Mouse (Mus musculus): ENCODE measurements around the gene Prkce. TPM values are rescaled to one million over a fixed set of nuclear protein-coding genes. Genes with fewer than 3 reads are reported as not detected.

The Prkce gene
- polyA plus RNA-seq, 1 experiment: 5.0 TPM

DNA sequence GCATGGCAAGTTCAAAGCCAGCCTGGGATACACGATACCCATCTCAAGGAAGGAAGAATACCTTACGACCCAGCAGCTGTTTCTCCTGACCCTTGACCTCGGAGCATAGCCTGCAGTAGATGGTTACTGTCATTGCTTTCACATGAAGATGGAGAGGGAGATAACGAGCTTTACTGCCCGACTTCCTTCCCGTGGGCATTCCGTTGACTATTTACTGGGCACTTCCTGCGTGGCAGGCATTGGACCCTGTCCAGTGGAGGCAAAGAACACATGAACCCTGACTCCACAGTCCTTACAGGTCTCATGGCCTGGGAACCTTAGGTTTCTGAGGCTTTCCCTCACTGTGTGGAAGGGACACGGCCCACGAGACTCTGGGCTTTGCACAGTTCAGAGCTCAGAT lies 311.8 kb downstream of the Prkce start:
- TF ChIP-seq GATA1 (IDR thresholded peaks at IDR 0.05; ENCODE audit: low read length): no peak

DNA sequence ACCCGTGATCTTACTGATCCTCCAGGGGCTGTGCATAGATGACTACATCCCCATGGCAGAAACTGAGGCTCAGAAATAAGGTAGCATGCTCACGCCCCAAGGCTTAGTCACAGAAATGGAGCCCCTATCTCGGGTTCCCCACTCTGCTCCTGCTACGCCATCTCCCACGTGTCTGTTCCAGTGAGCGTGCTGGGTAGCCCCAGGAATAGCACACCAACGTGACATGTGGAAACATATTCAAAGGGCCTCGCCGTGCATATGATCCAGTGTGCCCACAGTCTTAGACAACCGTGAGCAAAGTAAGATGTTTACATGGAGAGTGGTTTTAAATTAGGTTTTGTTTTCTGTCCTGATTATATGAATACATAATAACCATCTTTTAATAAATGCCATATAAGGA lies 315.1 kb downstream of the Prkce start:
- TF ChIP-seq GATA1 (IDR thresholded peaks at IDR 0.05; ENCODE audit: low read length): no peak

DNA sequence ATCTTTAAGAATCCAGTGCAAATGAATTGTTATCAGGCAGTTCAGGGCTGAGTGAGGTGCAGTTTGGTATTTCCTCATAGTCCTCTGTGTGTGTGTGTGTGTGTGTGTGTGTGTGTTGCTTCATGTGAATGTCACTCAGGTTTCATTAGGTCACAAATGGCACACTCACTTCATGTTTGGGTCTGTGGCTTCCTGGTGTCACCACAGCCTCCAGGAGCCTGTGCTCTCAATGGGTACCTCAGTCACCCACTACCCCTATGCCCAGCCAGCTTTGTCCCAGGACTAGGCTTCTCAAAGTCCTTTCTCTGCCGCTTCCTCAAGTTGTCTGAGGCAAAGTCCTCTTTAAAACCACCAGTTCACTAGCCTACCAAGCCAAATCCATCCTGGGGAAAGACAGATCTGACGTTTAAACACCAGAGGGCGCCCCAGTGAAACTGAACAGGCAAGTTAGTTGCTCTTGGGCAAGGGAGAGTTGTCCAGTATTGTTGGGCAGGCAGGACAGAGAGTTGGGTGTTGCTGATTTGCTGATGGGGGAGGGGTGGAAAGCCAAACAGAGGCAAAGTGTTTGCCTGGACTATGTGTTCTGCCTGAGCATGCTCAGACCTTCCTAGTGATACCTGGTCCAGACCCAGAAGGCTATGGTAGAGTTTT lies 316.6 kb downstream of the Prkce start:
- TF ChIP-seq GATA1 (IDR thresholded peaks at IDR 0.05; ENCODE audit: low read length): no peak

DNA sequence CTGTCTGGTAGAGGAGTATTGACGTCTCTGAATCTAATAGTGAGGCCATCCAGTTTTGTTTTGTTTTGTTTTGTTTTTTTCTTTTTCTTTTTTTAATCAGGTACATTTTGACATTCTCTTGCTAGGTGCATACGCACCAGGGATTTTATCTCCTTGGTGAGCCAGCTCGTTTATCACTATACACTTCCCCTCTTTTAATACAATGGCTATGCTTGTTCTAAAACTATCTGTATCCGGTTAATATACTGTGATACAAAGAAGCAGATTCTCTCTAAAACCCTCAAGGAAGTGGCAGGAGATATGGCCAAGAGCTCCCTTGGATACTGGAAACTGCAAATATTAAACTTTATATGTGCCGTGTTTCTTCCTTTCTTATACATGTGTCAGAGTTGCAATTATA lies 319.1 kb downstream of the Prkce start:
- TF ChIP-seq GATA1 (IDR thresholded peaks at IDR 0.05; ENCODE audit: low read length): no peak

DNA sequence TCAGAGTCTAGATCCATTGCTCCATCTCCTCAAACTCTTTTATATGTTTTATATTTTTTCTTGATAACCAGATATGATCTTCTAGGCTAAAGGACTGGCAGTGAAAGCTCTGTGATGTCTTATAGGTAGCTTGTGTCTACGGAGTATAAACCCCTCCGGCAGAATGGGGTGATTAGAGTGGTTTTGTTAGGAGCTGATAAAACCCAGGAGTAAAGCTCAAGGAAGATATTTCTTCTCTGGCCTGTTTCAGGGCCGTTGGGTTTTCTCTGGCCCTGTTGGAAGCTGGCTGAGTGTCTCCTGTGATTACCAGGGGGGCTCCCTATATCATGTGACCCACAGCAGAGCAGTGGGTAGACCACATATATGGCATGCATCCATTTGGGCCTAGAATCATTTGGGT lies 319.9 kb downstream of the Prkce start:
- TF ChIP-seq GATA1 (IDR thresholded peaks at IDR 0.05; ENCODE audit: low read length): no peak

DNA sequence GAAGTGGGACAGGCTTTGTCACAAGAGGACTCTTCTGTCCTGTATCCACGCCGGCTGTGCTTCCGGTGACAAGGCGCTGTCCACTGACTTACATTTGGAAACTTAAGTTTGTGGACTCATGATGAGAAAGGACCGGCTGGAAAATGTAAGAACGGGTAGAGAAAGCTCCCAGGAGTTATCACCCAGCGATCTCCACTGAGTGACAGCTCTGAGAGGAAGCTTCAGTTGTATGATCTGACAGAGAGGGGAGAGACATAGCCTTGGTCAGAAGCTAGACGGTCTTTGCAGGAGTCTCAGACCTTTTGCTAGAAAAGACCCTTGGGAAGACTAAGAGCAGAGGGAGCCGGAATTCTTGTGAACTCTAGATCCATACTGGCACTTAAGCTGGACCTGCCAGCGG lies 322.2 kb downstream of the Prkce start:
- TF ChIP-seq GATA1 (IDR thresholded peaks at IDR 0.05; ENCODE audit: low read length): no peak

DNA sequence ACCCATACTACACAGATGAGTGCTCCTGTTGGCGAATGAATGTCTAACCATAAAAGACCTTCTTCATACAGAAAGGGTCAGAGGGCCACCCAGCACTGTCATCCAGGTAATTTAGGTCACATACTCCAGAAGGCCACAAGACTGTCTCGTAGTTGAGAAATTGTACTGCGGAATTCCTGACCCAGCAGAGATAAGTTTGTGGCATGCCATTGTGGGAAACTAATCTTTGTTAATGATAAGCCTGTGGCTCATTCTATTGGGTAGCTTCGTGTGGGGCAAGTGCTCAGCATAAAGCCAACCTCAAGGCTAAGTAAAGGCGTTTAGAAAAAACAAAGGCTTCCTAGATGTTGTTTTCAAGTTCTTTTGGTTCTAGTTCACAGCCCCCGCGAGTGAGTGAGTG lies 324.8 kb downstream of the Prkce start:
- TF ChIP-seq GATA1 (IDR thresholded peaks at IDR 0.05; ENCODE audit: low read length): peak; percentile 35

DNA sequence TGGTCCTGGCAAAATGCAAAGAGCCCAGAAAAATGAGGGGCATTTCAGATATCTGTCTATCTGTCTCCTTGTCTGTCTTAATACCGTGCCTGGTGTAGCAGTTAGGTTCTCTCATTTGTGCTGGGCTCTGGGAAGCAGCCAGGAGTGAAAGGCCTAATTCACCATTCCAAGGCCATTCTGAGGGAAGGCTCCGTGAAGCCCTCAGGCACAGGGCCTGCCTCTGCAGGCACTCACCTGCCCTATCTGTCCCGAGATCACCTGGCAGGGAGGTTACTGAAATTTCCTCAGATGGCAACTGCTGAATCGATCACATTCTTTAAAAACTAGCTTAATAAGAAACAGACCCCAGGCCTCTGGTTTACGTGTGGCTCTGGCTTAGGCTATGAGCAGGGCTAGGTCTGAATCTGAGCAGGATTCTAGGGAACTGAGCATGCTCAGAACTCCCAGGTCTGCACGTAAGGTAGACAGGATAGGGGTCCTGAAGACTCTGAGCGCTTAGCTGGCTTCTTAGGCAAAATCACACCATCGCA lies 326.4 kb downstream of the Prkce start:
- TF ChIP-seq GATA1 (IDR thresholded peaks at IDR 0.05; ENCODE audit: low read length): no peak

DNA sequence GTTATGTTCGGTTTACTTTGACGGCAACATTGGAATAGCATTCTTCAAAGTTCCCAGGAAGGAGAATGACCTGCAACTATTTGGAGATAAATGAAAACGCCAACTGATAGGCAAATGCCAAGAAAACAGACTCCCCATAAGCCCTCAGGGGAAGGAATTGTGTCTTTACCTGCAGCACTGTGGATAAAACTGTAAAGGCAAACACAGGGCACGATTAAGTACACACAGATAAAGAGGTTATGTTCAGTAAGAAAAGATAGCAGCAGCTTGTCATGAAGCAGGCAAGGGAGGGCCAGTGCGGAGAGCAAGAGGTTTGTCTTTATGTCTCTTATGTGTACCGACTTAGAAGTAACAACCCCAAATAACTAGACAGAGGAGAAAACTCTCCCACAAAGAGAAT lies 326.9 kb downstream of the Prkce start:
- TF ChIP-seq GATA1 (IDR thresholded peaks at IDR 0.05; ENCODE audit: low read length): no peak

DNA sequence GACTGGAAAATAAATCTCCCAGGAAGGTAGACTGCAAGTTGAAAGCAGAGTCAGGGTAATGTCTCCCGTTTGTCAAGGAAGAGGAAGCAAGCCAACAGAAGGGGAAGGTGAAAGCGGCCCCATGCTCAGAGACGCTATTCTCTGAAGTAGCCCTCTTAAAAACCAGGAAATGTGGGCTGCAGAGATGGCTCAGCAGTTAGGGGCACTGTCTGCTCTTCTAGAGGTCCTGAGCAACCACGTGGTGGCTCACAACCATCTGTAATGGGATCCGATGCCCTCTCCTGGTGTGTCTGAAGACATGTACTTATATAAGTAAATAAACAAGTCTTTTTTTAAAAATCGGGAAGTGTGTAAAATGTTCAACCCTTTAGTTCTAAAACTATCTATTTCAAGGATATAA lies 327.3 kb downstream of the Prkce start:
- no peak for TF ChIP-seq GATA1 (IDR thresholded peaks at IDR 0.05; ENCODE audit: low read length)

DNA sequence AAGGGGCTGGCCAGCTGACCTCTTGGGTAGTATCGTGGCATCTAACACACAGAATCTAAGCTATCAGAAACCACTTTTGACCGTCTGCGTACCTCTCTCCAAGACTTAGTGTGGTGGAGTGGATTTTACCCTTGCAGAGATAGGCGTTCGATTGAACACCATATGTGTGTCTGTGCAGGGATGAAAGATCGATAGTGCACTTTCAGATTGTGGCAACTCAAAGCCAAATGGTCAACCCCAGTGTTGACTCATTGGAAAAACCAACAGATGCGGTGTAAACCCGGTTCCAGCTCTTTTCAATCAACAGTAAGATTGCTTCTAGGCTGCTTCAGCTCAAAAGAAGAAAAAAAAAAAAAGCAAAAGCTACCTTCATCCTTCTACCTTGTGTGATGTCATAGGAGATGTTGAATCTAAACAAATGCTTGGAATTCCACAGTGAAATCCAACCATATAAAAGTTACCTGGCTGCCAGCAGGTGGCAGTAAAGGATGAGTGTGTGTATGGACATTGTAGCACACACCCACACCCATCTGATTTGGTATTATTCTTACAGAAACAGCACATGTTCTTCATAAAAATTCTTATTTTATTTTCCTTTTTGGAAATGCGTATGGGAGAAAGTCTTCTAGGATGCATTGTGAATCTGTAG lies 328.7 kb downstream of the Prkce start:
- TF ChIP-seq GATA1 (IDR thresholded peaks at IDR 0.05; ENCODE audit: low read length): no peak

DNA sequence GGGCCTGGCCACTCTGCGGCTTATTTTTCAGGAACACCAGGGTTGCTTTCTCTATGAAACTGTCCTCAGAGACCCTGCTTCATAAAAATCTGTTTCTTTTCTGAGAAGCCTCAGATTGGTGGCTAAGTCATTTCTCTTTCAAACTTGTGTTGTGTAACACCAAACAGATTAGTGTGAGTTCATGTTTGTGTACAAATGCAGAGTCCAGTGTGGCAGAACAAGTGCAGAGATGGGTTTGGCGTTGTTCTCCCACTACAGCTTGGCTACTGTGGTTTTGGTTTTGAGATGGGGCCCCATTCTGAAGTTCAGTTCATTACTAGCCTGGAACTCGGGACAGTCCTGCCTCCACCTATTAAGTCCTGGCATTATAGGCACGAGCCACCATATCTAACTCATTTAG lies 329.7 kb downstream of the Prkce start:
- TF ChIP-seq GATA1 (IDR thresholded peaks at IDR 0.05; ENCODE audit: low read length): no peak

DNA sequence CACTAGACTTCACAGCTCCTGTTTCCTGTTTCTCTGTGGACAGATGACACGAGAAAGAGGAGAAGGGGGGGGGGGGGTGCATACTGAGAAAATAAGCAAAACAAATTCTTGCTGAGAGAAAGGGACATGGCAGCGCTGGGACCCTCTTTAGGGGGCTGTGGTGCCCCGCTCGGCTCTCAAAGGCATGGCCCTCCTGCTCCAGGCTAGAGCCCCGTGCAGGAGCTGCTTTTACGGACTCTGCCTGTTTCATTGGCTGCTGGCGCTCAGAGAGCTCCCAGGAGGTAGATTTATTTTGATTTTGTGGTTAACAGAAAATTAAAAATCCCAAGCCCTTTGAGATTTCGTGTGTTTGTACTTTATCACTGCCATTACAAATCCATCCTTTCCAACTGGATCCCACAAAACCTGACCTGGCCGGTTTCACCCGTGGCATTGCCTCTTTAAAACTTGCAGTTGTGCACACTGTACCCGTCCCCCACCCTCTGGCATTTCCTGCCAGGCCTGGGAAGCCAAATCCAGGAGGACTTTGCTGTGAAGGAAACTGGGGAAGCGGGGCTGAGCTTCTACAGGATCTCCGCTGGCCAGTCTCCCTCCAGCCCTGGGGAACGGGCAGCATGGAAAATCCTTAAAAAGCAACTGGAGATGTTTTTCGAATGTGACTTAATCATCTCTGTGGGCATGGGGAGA lies 331.9 kb downstream of the Prkce start:
- TF ChIP-seq GATA1 (IDR thresholded peaks at IDR 0.05; ENCODE audit: low read length): no peak

DNA sequence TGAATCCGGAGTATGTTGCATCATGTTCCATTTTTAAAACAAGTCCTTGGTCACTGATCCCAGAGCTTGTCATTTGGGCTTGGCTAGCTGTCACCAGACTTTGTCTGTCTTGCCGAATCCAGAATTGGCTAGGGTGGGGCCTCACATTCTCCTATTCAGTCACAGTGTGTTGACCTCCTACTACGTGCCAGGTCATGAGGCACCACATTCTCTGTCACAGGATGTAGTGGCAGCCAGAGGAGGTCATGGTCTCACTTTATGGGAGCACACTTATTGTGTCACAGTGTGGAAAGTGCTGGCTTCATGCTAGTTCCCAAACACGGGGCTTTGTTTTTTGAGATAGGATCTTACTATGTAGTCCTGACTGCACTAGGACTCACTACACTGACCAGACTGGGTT lies 333.8 kb downstream of the Prkce start:
- no peak for TF ChIP-seq GATA1 (IDR thresholded peaks at IDR 0.05; ENCODE audit: low read length)

DNA sequence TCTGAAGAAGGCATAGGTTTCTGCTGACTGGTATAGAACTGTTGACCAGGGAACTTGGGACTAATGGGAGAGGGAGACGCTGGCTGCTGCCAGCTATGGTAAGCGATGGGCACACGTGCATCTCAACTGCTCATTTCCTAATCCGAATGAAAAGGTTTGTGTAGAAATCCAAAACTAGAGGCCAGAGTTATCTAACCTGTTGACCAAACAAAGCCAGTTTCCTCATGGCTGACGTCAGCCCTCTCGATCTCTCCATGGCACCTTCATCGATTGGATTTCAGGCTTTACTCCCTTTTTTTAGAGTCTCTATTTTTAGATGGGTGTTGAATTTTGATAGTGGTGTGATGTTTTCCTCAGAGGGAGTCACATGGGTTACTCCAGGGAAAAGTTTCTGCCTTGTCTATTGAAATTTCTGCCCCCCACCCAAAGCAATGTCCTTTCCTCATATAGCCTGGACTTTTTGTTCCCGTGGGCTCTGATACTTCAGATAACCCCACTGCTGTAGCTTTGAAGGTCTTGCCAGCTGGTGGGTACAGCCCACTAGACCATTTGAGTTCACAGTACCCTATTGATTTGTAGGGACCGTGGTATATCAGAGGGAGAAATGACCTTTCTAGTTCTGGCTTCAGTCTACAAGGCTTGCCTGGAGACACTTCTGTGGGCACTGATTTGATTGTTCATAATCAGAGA lies 335.8 kb downstream of the Prkce start:
- no peak for TF ChIP-seq GATA1 (IDR thresholded peaks at IDR 0.05; ENCODE audit: low read length)

DNA sequence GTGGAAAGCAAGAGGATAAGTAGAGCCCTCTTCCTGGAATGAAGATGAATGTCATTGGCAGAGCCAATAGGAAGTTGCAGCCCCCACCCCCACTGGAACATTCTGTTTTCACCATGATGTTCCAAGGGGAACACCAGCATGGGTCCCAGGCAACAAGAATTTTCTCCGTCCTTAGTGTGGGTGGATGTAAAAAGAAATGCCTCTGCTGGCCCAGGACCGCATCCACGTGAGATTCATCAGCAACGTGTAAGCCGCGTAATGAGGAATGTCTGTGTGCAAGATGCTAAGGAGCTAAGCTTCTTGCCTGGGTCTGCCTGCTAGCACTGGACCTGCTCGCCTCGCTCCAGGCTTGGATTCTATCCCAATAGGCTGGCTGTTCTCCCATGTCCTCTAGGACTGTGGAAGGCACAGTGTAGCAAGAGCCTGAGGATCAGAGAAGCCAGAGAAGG lies 337.6 kb downstream of the Prkce start, which contains the start of gene Gm10309:
Gene Gm10309, minus strand, starts transcription at position 50 of the 449 bp plus-strand sequence.
- TF ChIP-seq GATA1 (IDR thresholded peaks at IDR 0.05; ENCODE audit: low read length): no peak
